Mouse (Mus musculus): Measurements from ENCODE around the gene Gcnt3.
"Not testable (repeated sequence)": the region's sequence is repeated elsewhere in the genome, so short reads cannot be mapped to it uniquely, and the experiment has no call there.

Gene Gcnt3

DNA sequence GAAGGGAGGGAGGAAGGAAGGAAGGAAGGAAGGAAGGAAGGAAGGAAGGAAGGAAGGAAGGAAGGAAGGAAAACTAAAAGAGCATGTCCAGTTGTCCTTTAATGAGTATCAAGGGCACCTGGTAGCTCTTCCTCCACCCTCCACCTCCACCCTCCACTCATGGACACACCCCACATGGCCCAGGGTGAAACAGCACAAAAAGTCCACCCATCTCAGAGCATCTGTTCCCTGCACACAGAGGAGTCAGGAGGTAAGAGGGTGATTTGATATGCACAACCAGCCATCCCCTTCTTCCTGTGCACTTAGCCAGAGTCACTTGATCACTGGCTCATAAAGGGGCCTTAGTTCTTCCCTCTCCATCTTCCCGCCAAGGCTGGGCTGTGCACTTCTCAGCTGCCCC lies 5.0 kb upstream of the Gcnt3 start:
- DNase-seq, result no peak

DNA sequence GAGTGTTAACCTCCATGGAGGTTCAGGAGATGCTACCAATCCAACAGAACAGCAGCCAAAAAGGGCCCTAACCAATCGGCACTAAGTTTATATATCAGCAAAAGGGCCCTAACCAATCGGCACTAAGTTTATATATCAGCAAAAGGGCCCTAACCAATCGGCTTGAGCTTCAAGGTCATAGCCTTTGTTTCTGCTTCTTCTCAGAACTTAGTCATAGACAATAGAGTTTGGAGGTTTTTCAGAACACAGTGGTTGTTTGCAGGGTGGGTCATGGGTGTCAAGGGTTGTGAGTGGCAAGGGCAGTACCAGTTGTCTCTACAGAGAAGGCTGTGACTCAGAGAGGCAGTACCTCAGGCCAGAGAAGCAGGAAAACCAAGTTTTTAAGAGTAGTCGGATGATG lies 4.2 kb upstream of the Gcnt3 start:
- DNase-seq, result no peak

DNA sequence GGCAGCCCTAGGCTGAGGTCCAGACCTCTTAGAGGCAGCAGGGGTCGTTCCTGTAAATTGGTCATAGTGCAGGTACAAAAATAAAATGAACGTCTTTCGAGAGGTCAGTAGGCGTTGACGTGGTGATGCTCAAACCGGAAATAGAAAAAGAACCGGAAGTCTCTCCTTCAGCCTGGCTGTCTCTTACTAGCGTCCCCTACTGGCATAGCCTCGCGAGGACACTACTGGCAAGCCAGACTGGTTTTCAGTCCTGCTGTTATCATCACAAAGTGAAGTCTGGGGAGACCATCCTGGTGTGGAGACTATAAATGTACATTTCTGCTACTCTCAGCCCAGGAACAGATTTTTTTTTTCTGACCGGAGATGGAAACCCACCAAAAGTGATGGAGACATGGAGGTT lies 2.7 kb upstream of the Gcnt3 start:
- no peak for DNase-seq

DNA sequence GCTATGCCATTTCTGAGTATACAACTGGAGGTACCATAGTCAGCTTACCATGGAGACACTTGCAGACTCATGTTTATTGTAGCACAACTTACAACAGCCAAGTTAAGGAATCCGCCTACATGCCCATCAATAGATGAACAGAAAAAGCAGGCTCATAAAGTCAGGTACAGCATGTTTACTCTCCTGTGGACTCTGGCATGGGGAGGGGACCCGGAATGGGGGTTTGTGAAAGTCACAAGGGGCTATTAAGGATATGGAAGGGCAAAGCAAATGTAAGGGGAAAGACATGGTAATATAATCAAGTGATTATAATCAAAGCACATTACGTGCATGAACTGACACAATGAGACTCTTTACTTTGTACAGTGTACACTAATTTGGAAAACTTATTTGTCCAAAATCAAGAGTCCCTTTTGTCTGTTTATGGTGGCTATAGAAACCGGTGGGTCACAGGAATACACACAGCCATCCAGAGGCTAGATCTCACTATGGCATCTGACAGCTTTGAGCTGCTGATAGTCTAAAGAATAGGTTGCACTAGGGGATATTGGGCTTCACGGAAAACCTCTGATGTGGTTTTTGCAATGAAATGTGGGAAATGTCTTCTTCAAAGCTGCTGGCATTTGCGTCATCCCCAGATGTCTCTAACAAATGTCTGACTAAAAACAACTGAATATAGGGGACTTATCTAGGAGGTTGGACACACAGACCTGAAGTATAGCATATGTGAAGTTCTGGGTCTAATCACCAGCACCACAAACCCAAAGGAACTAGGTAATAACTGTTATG lies 1.9 kb upstream of the Gcnt3 start:
- peak in 1 of 2 experiments; percentile 19 for DNase-seq

DNA sequence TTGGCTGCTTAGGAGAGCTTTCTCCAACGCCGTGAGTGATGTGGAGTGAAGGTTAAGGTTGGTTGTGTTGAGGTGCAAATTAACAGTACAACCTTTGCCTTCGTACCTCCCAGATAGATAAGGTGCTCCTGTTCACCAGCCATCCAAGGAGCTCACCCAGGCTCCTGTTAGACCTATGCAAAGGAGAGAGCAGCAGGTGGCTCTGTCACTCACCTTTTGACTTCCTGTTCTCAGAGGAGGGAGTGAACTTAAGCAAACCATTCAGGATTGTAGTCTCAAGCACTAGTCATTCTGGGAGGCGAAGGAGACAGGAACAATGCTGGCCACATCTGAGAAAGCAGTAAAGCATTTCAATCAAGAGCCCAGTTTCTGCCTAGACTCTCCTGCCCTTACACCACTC lies 1.2 kb downstream of the Gcnt3 start:
- peak; percentile 7 to 14 for DNase-seq

DNA sequence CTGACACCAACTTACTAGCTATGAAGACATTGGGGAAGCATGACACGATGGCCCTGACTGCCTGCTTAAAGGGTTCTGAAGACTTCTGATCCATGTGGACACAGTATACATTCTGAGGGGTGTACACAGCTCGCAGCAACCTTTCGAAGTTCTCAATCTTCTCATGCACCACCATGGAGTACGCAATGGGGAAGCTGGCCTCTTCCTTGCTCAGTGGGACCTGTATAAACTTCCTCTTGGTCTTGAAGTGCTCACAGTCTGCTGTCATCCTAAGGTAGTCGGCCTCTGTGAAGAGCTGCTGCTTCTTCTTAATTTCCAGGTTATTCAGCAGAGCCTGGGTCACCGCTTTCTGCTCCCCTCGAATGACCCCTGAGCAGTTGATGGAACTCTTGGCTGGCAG lies 3.2 kb downstream of the Gcnt3 start:
- no peak for DNase-seq

DNA sequence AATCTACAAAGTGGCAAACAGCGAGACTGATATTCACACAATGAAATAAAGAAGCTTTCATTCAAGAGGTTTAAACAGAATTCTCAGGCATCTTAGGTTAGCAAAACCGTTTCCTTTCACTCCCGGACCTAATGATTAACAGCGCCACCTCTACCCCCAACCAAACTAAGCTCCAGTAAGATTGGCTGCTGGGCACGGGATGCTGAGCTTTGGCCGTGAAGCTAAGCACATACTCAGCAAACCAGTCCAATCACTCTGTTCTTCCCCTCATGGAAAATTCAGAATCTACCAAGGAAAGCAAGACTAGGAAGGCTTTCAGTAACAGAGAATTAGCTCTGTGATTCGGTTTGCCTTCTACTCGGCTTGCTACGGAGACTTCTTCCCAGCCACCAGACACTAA lies 4.8 kb downstream of the Gcnt3 start:
- DNase-seq, result no peak

DNA sequence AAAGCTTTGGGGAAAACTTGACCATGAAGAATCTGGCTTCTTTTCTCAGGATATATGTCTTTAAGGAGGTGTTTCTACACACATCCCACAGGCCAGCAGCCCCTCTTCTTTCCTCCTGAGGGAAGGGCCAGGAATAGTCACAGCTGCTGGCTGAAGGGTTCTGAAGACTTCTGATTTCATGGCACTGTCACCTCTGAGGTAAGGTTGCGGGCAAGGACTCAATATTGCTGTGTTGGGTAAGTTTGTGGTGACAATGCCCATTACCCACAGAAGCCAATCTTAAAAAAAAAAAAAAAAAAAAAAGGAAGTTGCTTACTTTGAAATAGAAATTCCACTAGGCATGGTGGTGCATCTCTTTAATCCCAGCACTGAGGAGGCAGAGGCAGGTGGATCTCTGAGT lies 5.7 kb downstream of the Gcnt3 start:
- DNase-seq, result no peak

DNA sequence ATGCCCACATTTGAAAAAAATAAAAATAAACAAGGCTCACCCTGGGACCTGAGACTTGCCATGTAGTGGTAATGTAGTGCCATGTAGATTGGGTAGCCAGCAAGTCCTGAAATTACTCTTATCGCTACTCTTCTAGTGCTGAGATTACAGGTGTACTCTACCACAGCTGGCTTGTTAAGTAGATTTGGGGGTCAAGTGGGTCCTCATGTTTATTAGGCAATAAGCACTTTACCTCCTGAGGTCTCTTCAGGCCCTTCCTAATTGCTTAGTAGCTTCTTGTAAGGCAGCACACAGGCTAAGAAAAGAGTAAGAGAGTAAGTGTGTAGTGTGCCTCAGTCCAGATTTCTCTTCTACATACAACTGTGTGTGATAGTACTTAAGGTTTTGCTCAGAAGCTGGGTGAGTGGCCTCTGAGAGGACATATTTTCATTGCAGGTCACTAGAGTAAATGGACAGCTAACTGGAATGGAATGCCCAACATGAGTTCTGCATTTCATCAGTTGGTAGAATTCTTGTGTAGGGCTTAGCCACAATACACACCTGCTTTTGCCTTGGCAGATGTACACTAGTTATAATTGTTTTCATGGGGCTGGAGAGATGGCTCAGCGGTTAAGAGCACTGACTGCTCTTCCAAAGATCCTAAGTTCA lies 12.4 kb downstream of the Gcnt3 start:
- no peak for DNase-seq

DNA sequence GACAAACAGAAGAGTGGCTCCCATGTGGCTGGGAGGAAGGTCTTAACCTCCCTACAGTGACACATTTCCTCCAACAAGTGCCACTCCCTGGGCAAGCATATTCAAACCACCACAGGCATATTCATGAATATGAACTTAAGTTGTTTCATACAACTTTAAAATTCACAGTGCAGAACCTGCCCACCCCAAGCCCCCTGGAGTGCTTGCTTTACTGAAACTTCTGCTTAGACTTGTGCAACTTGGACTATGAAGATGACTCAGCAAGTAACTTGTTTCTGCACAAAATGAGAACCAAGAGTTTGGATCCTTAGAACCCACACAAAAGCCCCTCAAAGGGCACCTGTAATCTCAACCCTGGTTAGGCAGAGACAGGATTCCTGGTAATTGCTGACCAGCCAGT lies 13.2 kb downstream of the Gcnt3 start:
- DNase-seq, result no peak

DNA sequence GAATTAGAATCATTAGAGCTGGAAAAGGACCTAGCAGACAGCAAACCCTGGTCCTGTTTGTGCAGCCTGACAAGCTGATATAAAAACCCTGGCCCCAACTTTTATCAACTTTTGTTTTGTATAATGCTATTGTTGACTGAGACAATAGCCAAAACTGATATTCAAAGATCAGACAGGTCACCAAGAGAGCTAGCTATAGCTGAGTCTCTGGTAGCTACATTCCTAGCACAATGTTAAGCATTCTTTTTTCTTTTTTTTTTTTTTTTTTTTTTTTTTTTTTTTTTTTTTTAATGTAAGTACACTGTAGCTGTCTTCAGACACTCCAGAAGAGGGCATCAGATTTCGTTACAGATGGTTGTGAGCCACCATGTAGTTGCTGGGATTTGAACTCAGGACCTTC lies 14.3 kb downstream of the Gcnt3 start:
- not testable (repeated sequence) for DNase-seq

DNA sequence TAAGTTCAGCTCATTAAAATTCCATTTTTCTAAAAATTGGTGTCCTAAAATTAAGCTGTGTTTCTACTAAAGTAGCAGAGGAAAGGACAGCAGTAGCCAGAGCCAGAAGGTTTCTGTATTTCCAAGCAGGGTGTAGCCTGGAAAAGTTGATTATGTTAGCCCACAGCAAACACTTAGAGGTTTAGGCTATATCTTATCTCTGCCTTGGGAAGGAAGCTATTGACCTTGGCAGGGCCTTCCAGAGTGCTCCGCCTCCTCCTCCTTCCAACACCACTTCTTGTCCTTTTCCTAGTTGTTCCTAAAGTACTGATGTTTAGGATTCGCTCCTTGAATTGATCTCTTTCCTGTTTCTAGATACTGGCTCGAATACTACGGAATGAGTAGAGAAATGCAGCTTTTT lies 15.8 kb downstream of the Gcnt3 start:
- DNase-seq, result no peak

DNA sequence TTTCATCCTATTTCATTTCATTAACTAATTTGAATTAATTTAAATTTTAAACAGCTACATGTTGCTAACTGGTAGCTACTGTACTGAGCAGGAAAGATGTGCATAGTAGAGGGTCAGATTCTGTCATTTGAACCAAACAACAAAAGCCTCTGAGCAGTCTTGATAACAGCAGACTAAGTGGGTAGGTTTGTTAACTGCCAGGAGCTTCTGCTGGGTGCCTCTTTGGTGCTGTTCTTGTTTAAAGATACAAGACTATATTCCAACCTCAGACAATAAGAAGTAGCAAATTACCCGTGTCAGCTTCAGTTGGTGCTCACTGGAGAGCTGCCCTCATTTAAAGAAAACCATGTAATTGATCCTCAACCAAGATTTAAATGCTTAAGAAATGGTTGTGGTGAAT lies 16.3 kb downstream of the Gcnt3 start:
- no peak for DNase-seq

DNA sequence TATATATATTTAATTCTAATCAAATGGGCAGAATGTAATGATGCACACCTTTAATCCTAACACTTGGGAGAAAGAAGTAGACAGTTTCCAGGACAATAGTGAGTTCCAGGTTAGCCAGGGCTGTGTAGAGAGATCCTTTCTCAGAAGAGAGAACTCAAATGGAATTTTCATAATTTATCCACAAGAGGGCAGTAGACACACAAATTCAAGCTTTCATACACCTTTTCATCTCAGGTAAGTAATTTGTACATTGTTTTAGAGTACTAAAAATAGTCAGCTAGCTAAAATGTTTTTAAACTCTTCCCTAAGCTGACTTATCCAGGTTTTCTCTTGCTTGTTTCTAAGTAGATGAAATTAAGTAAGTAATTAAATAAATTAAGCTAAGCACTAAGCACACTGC lies 19.0 kb downstream of the Gcnt3 start:
- DNase-seq, result no peak

DNA sequence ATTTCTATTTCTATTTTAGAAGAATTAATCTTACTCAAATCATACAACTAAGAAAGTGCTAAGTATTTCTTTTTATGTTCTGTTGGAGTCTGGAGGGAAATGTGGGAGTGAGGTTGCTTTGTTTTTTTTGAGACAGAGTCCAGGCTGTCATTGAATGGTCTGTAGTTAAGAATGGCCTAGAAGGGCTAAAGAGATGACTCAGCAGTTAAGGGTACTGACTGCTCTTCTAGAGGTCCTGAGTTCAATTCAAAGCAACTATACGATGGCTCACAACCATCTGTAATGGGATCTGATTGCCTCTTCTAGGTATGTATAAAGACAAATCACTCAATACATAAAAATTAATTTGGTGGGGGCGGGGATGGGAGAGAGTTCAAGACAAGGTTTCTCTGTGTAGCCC lies 22.3 kb downstream of the Gcnt3 start:
- DNase-seq, result no peak

DNA sequence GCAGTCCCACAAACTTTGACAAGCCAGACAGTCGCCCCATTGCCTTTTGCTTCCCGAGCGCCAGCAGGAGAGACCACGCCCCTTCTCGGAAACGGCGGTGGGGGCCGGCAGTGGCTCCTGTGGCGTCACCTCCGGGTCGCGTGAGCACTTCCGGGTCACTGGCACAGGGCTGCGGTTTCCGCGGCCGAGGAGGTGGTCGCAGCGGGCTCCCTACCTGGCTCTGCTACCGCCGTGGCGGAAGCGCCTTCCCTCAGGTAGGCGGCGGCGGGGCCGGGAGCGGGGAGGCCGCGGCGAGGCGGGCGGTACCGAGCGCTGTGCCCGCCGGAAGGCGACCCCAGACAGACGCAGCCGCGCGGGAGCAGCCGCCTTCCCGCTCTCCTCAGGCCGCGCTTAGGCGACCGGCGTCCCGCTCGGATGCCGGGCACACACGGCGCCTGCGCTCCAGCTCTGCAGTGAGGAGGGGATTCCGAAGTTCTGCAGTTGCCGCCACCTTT lies 25.4 kb downstream of the Gcnt3 start, which contains the start of gene Gtf2a2:
Gene Gtf2a2, plus strand, starts transcription at position 143 of the 494 bp plus-strand sequence.
- DNase-seq, result peak; percentile 88 to 90

DNA sequence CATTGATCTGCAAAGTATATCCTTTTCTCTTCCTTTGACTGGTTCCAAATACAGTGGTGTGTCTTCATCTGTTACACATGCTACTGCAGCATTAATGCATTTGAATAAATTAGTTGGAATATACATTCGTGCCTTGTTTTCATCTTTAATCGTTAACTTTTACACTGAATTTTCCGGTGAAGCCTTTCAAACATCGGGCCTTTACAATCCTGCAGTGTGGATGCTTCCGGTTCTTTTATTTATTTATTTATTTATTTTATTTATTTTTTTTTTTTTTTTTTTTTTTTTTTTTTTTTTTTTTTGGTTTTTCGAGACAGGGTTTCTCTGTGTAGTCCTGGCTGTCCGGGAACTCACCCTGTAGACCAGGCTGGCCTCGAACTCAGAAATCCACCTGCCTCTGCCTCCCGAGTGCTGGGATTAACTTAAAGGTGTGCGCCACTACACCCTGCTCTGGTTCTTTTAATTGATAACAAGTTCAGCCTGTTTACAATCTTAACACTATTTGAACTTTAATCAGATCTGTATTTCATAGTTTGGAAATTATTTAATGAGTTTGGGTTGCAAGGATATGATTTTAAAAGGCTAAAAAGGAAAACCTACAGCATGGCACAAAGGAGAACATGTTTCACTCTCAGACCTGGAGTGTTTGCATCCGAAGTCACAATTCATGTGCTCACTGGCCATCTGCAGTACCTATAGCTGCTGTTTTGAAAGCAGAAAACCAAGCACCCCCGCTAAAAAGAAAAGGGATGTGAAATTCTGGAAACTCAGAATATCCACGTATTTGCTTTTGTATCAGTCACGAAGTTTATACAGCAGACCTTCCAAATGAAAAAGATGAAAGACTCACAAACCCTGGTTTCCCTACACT lies 26.1 kb downstream of the Gcnt3 start:
- no peak for DNase-seq

DNA sequence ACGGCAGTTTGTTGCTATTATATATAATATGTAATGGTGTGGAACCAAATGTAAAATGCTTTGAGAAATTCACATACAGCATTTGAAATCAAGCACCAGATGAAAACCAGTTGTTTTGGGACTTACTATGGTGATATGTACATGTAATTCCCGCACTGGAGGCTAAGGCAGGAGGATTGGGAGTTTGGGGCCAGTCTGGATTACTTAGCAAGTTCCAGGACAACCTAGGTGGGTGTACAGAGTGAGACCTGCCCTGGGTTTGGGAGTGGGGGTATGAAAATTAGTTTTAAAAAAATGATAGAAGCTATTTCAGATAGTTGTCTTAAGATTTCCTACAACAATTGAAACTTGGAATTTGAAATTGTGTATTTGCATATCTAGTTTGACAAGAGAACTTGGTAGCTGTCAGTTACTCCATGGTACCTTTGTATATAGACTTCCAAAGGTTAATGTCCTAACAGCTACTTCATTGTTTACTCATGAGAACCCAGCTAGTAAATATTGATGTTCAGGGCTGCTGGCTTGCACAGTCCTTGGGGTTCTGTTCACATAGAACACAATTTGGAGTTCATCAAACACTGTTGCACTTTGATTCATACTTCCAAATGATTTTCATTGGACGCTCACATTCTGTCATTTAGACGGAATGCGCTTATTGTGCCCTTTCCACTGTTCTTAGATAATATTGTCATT lies 27.0 kb downstream of the Gcnt3 start:
- no peak for DNase-seq

DNA sequence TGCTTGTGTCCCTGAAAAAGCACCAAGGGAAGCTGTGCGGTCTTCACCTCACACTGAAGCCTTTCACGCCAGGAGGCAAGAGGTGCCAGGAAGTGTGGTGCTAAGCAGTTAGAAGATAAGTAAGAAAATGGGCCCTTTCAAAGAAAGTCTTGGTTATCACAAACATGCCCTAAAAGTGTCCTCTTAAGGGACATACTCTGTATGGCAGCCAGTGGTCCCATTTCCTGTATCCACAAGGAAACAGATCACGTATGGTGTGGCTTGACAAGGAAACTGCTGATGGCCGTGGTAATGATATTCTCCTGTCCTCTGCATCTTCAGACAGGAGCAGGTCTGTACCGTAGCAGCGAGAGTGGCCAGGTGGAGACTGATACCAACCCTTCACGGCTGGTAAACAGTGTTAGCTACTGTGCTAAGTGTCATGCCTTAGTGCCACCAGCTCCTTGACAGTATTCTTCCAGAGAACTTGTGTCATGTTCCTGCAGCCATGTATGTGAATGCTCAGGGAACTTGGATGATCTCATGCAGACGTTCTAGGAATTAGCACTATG lies 28.1 kb downstream of the Gcnt3 start:
- no peak for DNase-seq

DNA sequence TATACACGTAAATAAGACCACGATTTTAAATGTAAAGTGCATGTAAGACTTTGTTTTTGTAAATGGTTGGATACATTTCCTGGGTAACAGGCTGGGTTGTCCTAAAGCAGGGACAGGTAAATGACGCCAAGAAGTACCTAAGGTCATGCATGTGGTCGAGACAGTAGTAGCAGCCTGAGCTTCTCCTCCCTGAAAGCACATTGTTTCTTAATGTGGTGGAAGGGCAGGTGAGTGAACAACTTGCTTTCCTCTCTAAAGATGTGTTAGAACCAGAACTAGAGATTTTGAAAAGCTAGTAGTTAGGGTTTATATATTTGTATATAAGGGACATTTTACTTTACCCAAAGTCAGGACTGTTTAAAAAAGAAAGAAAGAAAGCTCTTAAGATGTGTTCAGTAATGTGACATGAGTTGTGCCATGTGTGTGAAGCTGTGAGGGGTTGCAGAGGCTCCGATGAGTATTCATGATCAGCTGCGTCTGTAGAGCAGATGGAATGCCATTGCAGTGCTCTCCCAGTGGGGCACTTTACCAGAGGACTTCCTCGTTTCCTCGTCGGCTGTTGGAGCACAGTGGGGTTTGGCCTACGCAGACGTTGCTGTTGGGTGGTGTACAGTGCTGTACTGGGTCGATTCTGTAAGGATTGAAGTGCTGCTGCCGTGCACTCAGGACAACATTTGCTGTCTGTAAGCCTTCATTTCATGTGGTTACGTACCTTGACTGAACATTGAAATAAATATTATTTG lies 30.2 kb downstream of the Gcnt3 start:
- DNase-seq, result no peak

DNA sequence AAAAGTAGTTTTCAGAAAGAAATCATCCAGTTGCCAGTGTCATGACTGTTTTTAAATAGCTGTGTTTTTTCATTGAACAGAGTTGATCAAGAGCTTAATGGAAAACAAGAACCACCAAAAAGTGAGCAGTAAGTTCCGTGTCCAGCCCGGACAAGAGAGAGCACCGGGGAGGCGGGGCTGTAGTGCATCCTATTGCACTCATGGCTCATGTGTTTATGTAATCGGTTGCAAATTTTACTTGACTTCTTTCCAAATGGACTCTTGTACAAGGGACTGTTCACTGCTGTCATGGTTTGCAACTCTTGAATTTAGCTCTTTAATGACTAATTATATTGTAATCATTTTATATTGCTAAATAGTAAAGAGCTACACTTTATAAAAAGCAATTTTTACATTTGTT lies 30.9 kb downstream of the Gcnt3 start:
- no peak for DNase-seq

DNA sequence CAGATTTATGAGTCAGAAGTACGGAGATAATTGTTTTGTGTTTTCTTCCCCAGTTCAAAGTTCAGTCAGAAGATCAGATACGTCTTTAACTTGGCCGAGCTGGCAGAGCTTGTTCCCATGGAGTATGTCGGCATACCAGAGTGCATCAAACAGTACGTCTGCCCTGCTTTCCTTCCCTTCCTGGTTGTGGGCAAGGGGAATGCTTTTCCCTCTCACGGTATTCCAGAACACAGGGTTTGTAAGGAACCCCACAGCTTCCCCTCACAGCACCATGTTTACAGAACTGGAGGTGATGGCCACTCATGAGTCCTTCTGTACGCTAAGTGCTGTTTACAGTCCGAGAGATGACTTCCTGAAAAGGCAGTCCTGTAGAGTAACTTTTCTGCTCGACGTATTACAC lies 34.4 kb downstream of the Gcnt3 start:
- DNase-seq, result no peak

Data from thymus, adult 18-20 months (tissue).